Mouse (Mus musculus): ENCODE results near the gene Abcc8.

GRCm38 (mm10) chr7:46077675-46078074 is 102.2 kb downstream of the Abcc8 start:
- TF ChIP-seq GATA1 (IDR thresholded peaks at IDR 0.05; ENCODE audit: low read length) (no peak), TAL1 (IDR thresholded peaks at IDR 0.05; ENCODE audit: low read length) (no peak)

Data from erythroblast, embryonic 14.5 days (primary cell).